Mouse (Mus musculus) small intestine, adult 2 months (tissue): ENCODE data around the gene Ptpra.

Experiments
- CTCF ChIP-seq: fragments of 200-500 bp; IDR thresholded peaks from 2 replicates; pipeline ENCODE4 v1.5.1; 2012; ENCODE audit warnings: low read depth, mild to moderate bottlenecking, control low read depth, inconsistent platforms, low read length, moderate library complexity, mixed read lengths; ENCODE audit not compliant: insufficient replicate concordance, insufficient read length; ENCODE audit errors: extremely low read depth
- POLR2A ChIP-seq: fragments of 200-500 bp; IDR thresholded peaks from 2 replicates; pipeline ENCODE4 v1.6.1; 2012; ENCODE audit warnings: low read depth, mild to moderate bottlenecking, control low read depth, inconsistent platforms, low read length, moderate library complexity

DNA sequence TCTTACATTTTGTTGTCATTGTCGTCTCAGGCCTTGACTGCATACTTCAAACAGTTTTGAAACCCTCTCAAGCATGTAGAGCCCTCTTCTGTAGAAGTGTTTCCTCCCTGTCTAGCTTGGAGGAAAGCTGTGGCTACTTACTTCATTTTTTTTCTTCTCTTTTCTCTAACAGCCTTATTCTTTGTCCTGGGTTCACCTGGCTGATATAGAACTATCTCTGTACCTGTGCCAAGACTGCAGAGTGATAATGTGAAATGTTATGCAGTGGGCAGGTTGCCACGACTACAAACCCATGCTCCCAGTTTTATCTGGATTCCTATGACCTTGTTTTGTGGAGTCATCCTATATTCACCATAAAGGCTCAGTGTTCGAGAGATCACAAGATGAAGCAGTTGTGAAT is 19.6 kb upstream of the Ptpra start:
- no peak for TF ChIP-seq CTCF
- no peak for TF ChIP-seq POLR2A
